Comparison of ENCODE assay signal across 9 mouse cellular contexts in genomic region chr1:75380951-75381350, GRCm38 (mm10). TPM values are rescaled to one million over a fixed set of nuclear protein-coding genes. Genes with fewer than 3 reads are reported as not detected.
A peak's percentile ranks its signal among the peaks of the same experiment; 100 is the strongest.
DNase-seq lines count a peak whose midpoint lies in the region; ATAC-seq and TF ChIP-seq lines count a peak whose summit lies in the region.
"Had no signal": no experiment of that assay in that cellular context is flagged by ENCODE, and none has a peak within 500 bp of the region (broad histone marks: within the 10 kb centered on the region; RNA-seq: fewer than 3 reads in every experiment).

No protein-coding gene starts in this region.

- peaks cover 15% of the 10 kb centered on the region for H3K36me3 ChIP-seq in heart, embryonic 13.5 days
- H3K36me3 ChIP-seq in E14TG2a.4 (ENCODE audit: insufficient read depth, low read length), result no peaks in the 10 kb centered on the region
- H3K36me3 ChIP-seq in limb, embryonic 13.5 days, result peaks cover 7% of the 10 kb centered on the region
- H3K36me3 ChIP-seq: G1E; limb, embryonic 15.5 days had no signal

- peaks cover 84% of the 10 kb centered on the region for H3K4me1 ChIP-seq in heart, embryonic 13.5 days
- H3K4me1 ChIP-seq in E14TG2a.4 (replicated peaks; ENCODE audit: low read depth, low read length), result peaks cover 53% of the 10 kb centered on the region
- H3K4me1 ChIP-seq in cortical plate, adult 2 months (ENCODE audit: control insufficient read depth, insufficient read depth, low read length), result 0 out of 2 replicates have a peak, but pooled peaks cover 1% of the 10 kb centered on the region
- peaks cover 42% of the 10 kb centered on the region for H3K4me1 ChIP-seq in limb, embryonic 13.5 days

- peak overlapping the region; percentile 74 for H3K4me2 ChIP-seq in heart, embryonic 13.5 days
- peak overlapping the region; percentile 91 for H3K4me2 ChIP-seq in limb, embryonic 13.5 days (replicated peaks)

- ATAC-seq in heart, embryonic 13.5 days (ENCODE audit: extremely low read depth, insufficient number of reproducible peaks, low FRiP score, low TSS enrichment), result no peak
- ATAC-seq in limb, embryonic 13.5 days (ENCODE audit: low FRiP score, low read depth), result no peak

- peaks cover 39% of the 10 kb centered on the region for H3K27me3 ChIP-seq in heart, embryonic 13.5 days (replicated peaks)
- H3K27me3 ChIP-seq in E14TG2a.4 (ENCODE audit: insufficient read depth, low read length), result peaks cover 82% of the 10 kb centered on the region
- H3K27me3 ChIP-seq in limb, embryonic 13.5 days, result peaks cover 27% of the 10 kb centered on the region

- H3K27ac ChIP-seq in heart, embryonic 13.5 days (replicated peaks), result peak overlapping the region; percentile 91
- no peak overlapping the region for H3K27ac ChIP-seq in cortical plate, adult 2 months (ENCODE audit: insufficient read depth, low read length)
- H3K27ac ChIP-seq in limb, embryonic 13.5 days, result no peak overlapping the region; the same call in 1 of the 2 replicates

- TF ChIP-seq CTCF in E14TG2a.4 (conservative IDR thresholded peaks at IDR 0.05; ENCODE audit: low read length), result no peak
- TF ChIP-seq CTCF in cortical plate, adult 2 months (IDR thresholded peaks at IDR 0.05; ENCODE audit: extremely low read depth, insufficient read depth, low read length), result no peak

- peak overlapping the region; percentile 75; the same call in 1 of the 2 replicates for H3K4me3 ChIP-seq in heart, embryonic 13.5 days
- H3K4me3 ChIP-seq in E14TG2a.4 (replicated peaks; ENCODE audit: low read length), result peak overlapping the region; percentile 85
- H3K4me3 ChIP-seq in cortical plate, adult 2 months (ENCODE audit: insufficient read depth, low read length), result peak overlapping the region; percentile 61; the same call in 1 of the 2 replicates
- H3K4me3 ChIP-seq in limb, embryonic 13.5 days, result no peak overlapping the region

- TF ChIP-seq POLR2A in cortical plate, adult 2 months (IDR thresholded peaks at IDR 0.05; ENCODE audit: extremely low read depth, insufficient read depth, low read length), result no peak

- no peaks in the 10 kb centered on the region for H3K9me3 ChIP-seq in heart, embryonic 13.5 days
- no peaks in the 10 kb centered on the region for H3K9me3 ChIP-seq in E14TG2a.4 (ENCODE audit: low read length)
- no peaks in the 10 kb centered on the region for H3K9me3 ChIP-seq in limb, embryonic 13.5 days
- H3K9me3 ChIP-seq: G1E; limb, embryonic 15.5 days had no signal

- peak overlapping the region; percentile 95 for H3K9ac ChIP-seq in heart, embryonic 13.5 days
- no peak overlapping the region for H3K9ac ChIP-seq in limb, embryonic 13.5 days

- no peak for DNase-seq in heart, adult 11 months
- no peak for DNase-seq in spleen, postnatal 10 days (ENCODE audit: low spot score in 2 of 2)
- no peak for DNase-seq in embryo, embryonic 10.5 days (ENCODE audit: low spot score)

- WGBS in heart, embryonic 13.5 days, result 22% methylated on average over 2 of the region's 2 CpGs
- 48% methylated on average over 2 of the region's 2 CpGs for WGBS in limb, embryonic 13.5 days

RNA-seq across cellular contexts. Expression of gene Speg, which starts 5.9 kb away (rescaled TPM):
- polyA plus RNA-seq in heart, embryonic 13.5 days (2015; fragmentation: Nextera tagmentation; extraction: Ambion mirVana), result 55.1 and 58.8 TPM in 2 replicates
- polyA plus RNA-seq in cortical plate, adult 2 months (2012; rRNA removed), result 164 and 170 TPM in 2 replicates
- polyA plus RNA-seq in limb, embryonic 13.5 days (2015; fragmentation: Nextera tagmentation; extraction: Ambion mirVana), result 20.7 and 21.3 TPM in 2 replicates

RNA-seq across cellular contexts. Expression of gene Des, which starts 20.8 kb away (rescaled TPM):
- 393 and 426 TPM in 2 replicates for polyA plus RNA-seq in heart, embryonic 13.5 days (2015; fragmentation: Nextera tagmentation; extraction: Ambion mirVana)
- 3.0 and 3.2 TPM in 2 replicates for polyA plus RNA-seq in cortical plate, adult 2 months (2012; rRNA removed)
- polyA plus RNA-seq in limb, embryonic 13.5 days (2015; fragmentation: Nextera tagmentation; extraction: Ambion mirVana), result 52.1 and 56.1 TPM in 2 replicates

RNA-seq across cellular contexts. Expression of gene Gmppa, which starts 54.8 kb away (rescaled TPM):
- 70.7 and 73.7 TPM in 2 replicates for polyA plus RNA-seq in heart, embryonic 13.5 days (2015; fragmentation: Nextera tagmentation; extraction: Ambion mirVana)
- 103 and 104 TPM in 2 replicates for polyA plus RNA-seq in cortical plate, adult 2 months (2012; rRNA removed)
- 70.1 and 71.8 TPM in 2 replicates for polyA plus RNA-seq in limb, embryonic 13.5 days (2015; fragmentation: Nextera tagmentation; extraction: Ambion mirVana)

Comparison
In these comparisons a context has a peak if more than half of its experiments do, and no peak if none do; other contexts are left out.
1. RNA of gene Des, which starts 20.8 kb away (polyA plus RNA-seq): 393 to 426 TPM in heart, embryonic 13.5 days and 52.1 to 56.1 TPM in limb, embryonic 13.5 days; 3.0 to 3.2 TPM in cortical plate, adult 2 months; every median in the first group is over 10 times any median in the second.